Mouse (Mus musculus) kidney, adult 11 months (tissue): ENCODE data around the gene Olfr832.
"Not testable (repeated sequence)": the region's sequence is repeated elsewhere in the genome, so short reads cannot be mapped to it uniquely, and the experiment has no call there.

Experiments
- DNase-seq: peaks from one replicate; pipeline ENCODE4 v3.0.0; 2022

The Olfr832 gene

DNA sequence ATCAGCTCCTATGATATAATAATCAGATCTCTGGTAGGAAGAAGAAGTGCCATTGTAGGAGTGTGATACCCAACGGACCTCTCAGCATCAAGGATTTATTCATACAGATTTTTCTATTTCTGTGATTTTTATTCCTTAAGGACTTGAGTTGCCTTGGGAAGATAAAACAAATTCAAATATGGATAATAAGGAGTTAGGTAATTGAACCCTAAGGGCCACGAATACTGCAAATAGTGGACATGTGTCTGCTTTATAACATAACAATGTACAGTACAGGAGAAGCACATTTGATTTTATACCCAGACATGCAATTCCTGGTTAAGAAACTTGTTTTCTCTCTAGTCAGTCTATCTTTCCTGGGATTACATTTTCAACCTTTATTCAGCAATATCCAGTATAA, at the start of gene Olfr832:
Gene Olfr832 (plus strand): TSS at position 301 of the 400 bp plus-strand sequence.
- not testable (repeated sequence) for DNase-seq

- DNase-seq = not testable (repeated sequence)
These were observed 29.2 kb upstream of the Olfr832 start for GRCm38 (mm10) chr9:18907699-18908098.

DNA sequence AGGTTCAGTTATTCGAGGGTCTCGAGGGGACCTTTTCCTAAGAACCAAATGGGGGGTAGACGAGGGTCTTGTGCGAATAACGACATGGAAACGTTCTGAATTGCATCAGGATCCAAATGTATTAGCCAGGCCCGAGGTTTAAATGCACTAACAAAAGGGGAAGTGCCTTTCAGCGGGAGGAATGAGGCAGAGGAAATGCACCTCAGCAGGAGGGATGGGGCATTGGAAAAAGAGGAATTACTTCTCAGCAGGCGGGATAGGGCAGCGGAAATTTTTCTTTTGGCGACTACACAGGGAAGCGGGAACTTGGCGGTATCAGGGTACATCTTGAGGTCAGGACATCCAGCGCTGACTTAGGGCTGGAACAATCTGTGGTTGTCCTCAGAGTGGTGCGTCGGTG, 9.0 kb upstream of the Olfr832 start:
- DNase-seq = not testable (repeated sequence)

DNA sequence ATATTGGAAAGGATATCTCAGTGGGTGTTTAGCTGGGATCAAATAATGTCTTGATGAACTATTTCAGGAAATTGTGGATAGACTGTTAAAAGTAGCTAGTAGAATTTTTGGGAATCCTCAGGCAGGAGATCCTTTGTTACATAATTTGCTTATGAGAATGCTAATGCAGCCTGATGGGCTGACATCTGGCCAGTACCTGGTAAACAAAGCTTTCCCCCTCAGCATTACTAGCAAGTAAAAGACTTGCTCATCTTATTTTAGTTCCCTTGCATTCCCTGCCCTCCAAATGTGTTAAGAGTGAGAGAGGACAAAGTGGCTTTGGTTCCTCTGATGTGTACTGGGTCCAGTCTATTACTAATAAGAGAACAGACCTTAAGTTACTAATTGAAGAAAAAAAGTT, 25.1 kb downstream of the Olfr832 start:
- no peak for DNase-seq

GRCm38 (mm10) chr9:18987690-18988089, 50.8 kb downstream of the Olfr832 start, which contains the start of gene Olfr834:
Gene Olfr834, plus strand, starts transcription at chr9:18987990.
- DNase-seq = no peak
